In genomic region chr8:94914701-94915101, GRCm38 (mm10) we compare ENCODE assay signal across 1 mouse cellular context.
TF ChIP-seq lines count a peak whose summit lies in the region.

No protein-coding gene starts in this region.

TF ChIP-seq in MEL, 35 proteins besides CTCF, POLR2A, EP300 and RAD21:
- TF ChIP-seq BHLHE40 (IDR thresholded peaks at IDR 0.05; ENCODE audit: borderline replicate concordance, low read depth, low read length): no peak
- no peak for TF ChIP-seq USF1 (IDR thresholded peaks at IDR 0.05; ENCODE audit: low read depth, low read length)
- no peak for TF ChIP-seq MAFK (IDR thresholded peaks at IDR 0.05; ENCODE audit: borderline replicate concordance, low read depth, low read length)
- TF ChIP-seq MEF2A (IDR thresholded peaks at IDR 0.05; ENCODE audit: extremely low read depth, insufficient replicate concordance, low read depth, low read length, poor library complexity, severe bottlenecking): no peak
- no peak for TF ChIP-seq POLR2AphosphoS2 (IDR thresholded peaks at IDR 0.05; ENCODE audit: low read length)
- TF ChIP-seq NELFE (IDR thresholded peaks at IDR 0.05; ENCODE audit: low read depth, low read length): no peak
- TF ChIP-seq GABPA (IDR thresholded peaks at IDR 0.05; ENCODE audit: low read depth, low read length): no peak
- TF ChIP-seq NRF1 (IDR thresholded peaks at IDR 0.05; ENCODE audit: insufficient read depth, low read depth, low read length, poor library complexity, severe bottlenecking): no peak
- TF ChIP-seq MYB (IDR thresholded peaks at IDR 0.05; ENCODE audit: low read depth, low read length): no peak
- TF ChIP-seq ETS1 (IDR thresholded peaks at IDR 0.05; ENCODE audit: low read depth, low read length): no peak
- no peak for TF ChIP-seq TBP (IDR thresholded peaks at IDR 0.05; ENCODE audit: low read depth, low read length)
- no peak for TF ChIP-seq ZNF384 (IDR thresholded peaks at IDR 0.05; ENCODE audit: low read depth, low read length)
- no peak for TF ChIP-seq MAZ (IDR thresholded peaks at IDR 0.05; ENCODE audit: low read depth, low read length)
